Mouse (Mus musculus) MEL (cell line): ENCODE results near the gene Zfp644.

Experiments
- CTCF ChIP-seq, 3 experiments: IDR thresholded peaks in 2 of 3; conservative IDR thresholded peaks in 1 of 3; 2 replicates each; pipeline ENCODE4 v1.5.1; 2011 to 2012; ENCODE audit warnings: low read length in 3 of 3, low read depth in 2 of 3, mild to moderate bottlenecking in 2 of 3, improper control_type of control experiment in 1 of 3, inconsistent platforms in 1 of 3, mixed read lengths in 1 of 3, moderate library complexity in 1 of 3; ENCODE audit not compliant: control insufficient read depth in 1 of 3, insufficient read depth in 1 of 3, poor library complexity in 1 of 3, severe bottlenecking in 1 of 3
- EP300 ChIP-seq, 2 experiments: IDR thresholded peaks; 2 replicates each; pipeline ENCODE4 v1.6.1; 2011; ENCODE audit warnings: improper control_type of control experiment in 2 of 2, low read length in 2 of 2, low read depth in 1 of 2, mild to moderate bottlenecking in 1 of 2
- HCFC1 ChIP-seq: IDR thresholded peaks from 2 replicates; pipeline ENCODE4 v1.6.1; 2012; ENCODE audit warnings: low read depth, mild to moderate bottlenecking, inconsistent platforms, low read length, improper control_type of control experiment, moderate library complexity
- MAFK ChIP-seq: IDR thresholded peaks from 2 replicates; pipeline ENCODE4 v1.6.1; 2011; ENCODE audit warnings: low read depth, mild to moderate bottlenecking, low read length, improper control_type of control experiment, borderline replicate concordance
- MAX ChIP-seq: IDR thresholded peaks from 2 replicates; pipeline ENCODE4 v1.6.1; 2011; ENCODE audit warnings: low read length, improper control_type of control experiment
- MYC ChIP-seq: IDR thresholded peaks from 2 replicates; pipeline ENCODE4 v1.6.1; 2011; ENCODE audit warnings: low read depth, mild to moderate bottlenecking, low read length, improper control_type of control experiment, moderate library complexity
- POLR2A ChIP-seq, 2 experiments: IDR thresholded peaks; 2 replicates each; pipeline ENCODE4 v1.6.1; 2011 to 2012; ENCODE audit warnings: low read length in 2 of 2, mild to moderate bottlenecking in 2 of 2, control low read depth in 1 of 2, improper control_type of control experiment in 1 of 2, low read depth in 1 of 2, moderate library complexity in 1 of 2; ENCODE audit not compliant: control insufficient read depth in 1 of 2, insufficient read depth in 1 of 2, poor library complexity in 1 of 2
- POLR2AphosphoS5 ChIP-seq: IDR thresholded peaks from 2 replicates; pipeline ENCODE4 v1.6.1; 2012; ENCODE audit warnings: low read depth, borderline replicate concordance, mild to moderate bottlenecking, inconsistent platforms, low read length, moderate library complexity, mixed read lengths
- TCF12 ChIP-seq: IDR thresholded peaks from 2 replicates; pipeline ENCODE4 v1.6.1; 2014; ENCODE audit warnings: low read depth, mild to moderate bottlenecking, inconsistent platforms, low read length, improper control_type of control experiment, moderate library complexity
- USF1 ChIP-seq: IDR thresholded peaks from 2 replicates; pipeline ENCODE4 v1.6.1; 2014; ENCODE audit warnings: low read depth, mild to moderate bottlenecking, inconsistent platforms, low read length, improper control_type of control experiment, moderate library complexity
- ZMIZ1 ChIP-seq: IDR thresholded peaks from 2 replicates; pipeline ENCODE4 v1.6.1; 2012; ENCODE audit warnings: low read depth, mild to moderate bottlenecking, inconsistent platforms, low read length, improper control_type of control experiment, moderate library complexity

GRCm38 (mm10) chr5:106604381-106604780, 92.7 kb downstream of the Zfp644 start:
- TF ChIP-seq CTCF (IDR thresholded peaks at IDR 0.05 in 2 of 3, conservative IDR thresholded peaks at IDR 0.05 in 1 of 3; ENCODE audit: control insufficient read depth in 1 of 3, insufficient read depth in 1 of 3, low read depth in 2 of 3, low read length in 3 of 3, poor library complexity in 1 of 3, severe bottlenecking in 1 of 3) (no peak), POLR2A (IDR thresholded peaks at IDR 0.05; ENCODE audit: control insufficient read depth in 1 of 2, insufficient read depth in 1 of 2, low read depth in 1 of 2, low read length in 2 of 2, poor library complexity in 1 of 2) (no peak), ZMIZ1 (no peak), MYC (no peak), EP300 (IDR thresholded peaks at IDR 0.05; ENCODE audit: low read depth in 1 of 2, low read length in 2 of 2) (no peak), POLR2AphosphoS5 (no peak), USF1 (no peak), MAX (no peak), HCFC1 (no peak), TCF12 (no peak), MAFK (no peak)
